Mouse (Mus musculus): ENCODE results near the gene Slc10a7.

- TF ChIP-seq JUND (IDR thresholded peaks at IDR 0.05; ENCODE audit: low read depth, low read length) (no peak), RCOR1 (IDR thresholded peaks at IDR 0.05; ENCODE audit: low read depth, low read length) (no peak), CTCF (IDR thresholded peaks at IDR 0.05 in 2 of 3, conservative IDR thresholded peaks at IDR 0.05 in 1 of 3; ENCODE audit: control insufficient read depth in 1 of 3, insufficient read depth in 1 of 3, low read depth in 2 of 3, low read length in 3 of 3, poor library complexity in 1 of 3, severe bottlenecking in 1 of 3) (no peak), POLR2A (IDR thresholded peaks at IDR 0.05; ENCODE audit: control insufficient read depth in 1 of 2, insufficient read depth in 1 of 2, low read depth in 1 of 2, low read length in 2 of 2, poor library complexity in 1 of 2) (no peak)
Observed at GRCm38 (mm10) chr8:78765556-78765955, 256.4 kb downstream of the Slc10a7 start.

Data from MEL (cell line).